Mouse (Mus musculus) frontal cortex, postnatal 36 days (tissue): ENCODE measurements around the gene Lrrc75a.
"Not testable (repeated sequence)": the region's sequence is repeated elsewhere in the genome, so short reads cannot be mapped to it uniquely, and the experiment has no call there.

ENCODE experiments used
- DNase-seq, 2 experiments: peaks; one replicate each; pipeline ENCODE4 v3.0.0; 2022; ENCODE audit warnings: low spot score in 2 of 2

Lrrc75a gene

DNA sequence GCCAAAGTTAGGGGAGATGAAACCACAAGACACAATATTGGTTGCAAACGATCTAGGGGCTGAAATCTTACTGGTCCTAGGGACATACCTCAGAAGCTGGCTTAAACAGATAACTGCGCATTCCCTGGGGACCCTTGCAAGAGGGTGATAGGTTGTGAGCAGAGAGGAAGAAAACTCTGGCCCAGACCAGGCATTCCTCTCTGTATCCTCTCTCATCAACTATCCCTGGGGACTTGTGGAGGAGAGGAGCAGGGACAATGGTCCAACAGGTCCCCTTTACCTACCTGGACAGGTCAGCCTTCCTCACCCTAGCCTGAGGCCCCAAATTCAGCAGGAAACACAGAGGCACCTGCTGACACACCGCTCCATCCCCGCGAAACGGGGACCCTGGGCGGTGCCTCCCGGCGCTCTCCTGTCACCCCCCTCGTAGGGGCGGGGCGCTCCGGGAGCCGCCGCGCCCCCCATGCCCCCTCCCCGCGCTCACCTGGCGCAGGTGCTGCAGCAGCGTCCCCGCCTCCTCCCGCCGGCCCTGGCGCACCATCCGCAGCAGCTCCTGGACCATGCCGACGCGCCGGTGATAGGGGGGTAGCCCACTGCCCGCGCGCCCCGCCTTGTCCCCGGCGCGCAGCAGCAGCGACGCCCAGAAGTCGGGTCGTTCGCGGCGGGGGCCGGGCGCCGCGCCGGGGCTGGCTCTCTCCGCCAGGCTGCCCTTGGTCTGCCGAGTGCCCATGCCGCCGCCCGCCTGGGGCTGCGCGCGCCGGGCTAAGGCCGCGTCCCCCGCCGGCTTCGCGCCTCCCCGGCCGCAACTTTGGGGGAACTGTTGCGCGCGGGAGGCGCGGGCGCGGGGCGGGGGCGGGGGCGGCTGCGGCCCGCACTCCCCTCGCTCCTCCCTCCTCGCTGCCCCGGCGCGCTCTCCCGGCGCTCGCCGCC, at the start of gene Lrrc75a:
TSS of gene Lrrc75a (minus strand) at position 863 of the 930 bp plus-strand sequence.
- peak in 1 of 2 experiments; percentile 23 for DNase-seq

DNA sequence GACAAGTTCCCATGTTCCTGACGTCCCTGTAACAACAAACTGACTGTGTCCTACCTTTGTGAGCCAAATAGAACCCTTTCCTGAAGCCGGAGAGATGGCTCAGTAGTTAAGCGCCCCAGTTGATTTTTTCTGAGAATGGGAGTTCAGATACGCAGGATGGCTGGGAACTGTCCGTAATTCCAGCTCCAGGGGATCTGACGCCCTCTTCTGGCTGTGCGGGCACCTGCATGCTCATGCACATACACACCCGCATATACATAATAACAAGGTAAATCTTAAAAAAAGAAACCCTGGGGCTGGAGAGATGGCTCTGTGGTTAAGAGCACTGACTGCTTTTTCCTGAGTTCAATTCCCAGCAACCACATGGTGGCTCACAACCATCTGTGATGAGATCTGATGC, 46.8 kb upstream of the Lrrc75a start:
- no peak for DNase-seq

DNA sequence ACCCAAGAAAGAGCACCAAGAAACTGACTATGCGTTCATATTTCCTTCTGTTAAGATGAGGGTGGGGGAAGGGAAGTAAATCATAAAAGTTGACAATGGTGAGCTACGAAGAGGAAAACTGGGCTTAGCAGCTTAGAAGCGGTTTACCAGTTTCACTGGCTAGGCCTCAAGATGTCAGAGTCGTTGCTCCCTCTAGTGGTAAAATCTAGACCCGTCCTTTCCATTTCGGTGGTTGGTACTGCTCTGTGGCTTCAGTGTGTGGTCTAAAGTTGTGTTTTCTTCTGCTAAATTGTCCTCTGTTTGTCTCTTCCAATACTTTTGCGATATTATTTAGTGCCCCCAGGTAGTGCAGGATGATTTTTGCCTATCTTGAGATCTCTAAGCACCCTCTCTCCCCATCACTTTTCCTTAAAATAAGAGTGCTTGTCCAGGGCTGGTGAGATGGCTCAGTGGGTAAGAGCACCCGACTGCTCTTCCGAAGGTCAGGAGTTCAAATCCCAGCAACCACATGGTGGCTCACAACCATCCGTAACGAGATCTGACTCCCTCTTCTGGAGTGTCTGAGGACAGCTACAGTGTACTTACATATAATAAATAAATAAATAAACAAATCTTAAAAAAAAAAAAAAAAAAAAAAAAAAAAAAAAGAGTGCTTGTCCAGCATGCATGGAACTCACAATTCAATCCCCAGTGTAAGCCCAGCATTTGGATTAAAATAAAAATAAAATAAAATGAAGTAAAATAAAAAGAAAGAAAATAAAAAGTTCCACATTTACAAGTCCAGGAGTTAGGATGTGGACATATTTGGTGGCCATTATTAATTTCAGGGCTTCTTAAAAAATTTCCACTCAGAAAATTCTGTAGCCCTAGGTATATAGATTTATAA, 45.2 kb upstream of the Lrrc75a start:
- peak in 1 of 2 experiments; percentile 52 for DNase-seq

DNA sequence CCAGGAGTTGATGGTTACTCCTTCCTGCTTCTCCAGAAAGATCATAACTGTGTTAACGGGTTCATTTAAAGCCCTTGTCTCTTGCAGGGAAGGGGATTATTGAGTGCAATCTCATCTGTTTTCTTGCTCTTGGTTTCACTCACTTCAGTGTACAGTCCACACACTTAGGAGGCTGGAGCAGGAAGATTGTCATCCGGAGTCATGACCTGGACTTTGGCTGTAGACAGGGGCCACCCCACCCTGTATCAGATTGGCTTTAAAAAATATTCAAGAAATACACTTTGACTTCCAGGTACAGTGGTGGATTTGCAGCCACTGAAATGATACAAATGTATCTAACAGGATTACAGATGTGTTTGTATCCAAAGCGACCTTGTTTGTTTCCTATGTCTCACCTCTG, 43.3 kb upstream of the Lrrc75a start:
- DNase-seq = no peak

DNA sequence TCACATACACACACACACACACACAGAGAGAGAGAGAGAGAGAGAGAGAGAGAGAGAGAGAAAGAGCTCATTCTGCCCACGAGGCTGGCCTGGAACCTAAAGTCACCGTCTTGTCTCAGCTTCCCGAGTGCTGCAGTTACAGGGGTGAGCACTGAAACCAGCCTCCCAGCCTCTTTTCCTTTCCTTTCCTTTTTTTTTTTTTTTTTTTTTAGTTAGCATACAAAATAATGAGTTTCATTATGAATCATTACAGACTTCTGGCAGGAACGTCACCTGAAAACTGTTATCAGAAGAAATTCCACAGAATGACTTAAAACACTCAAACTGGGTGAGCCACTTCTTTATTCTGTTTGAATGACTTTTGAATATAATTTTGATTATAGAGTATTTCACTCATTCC, 31.6 kb upstream of the Lrrc75a start:
- no peak for DNase-seq

DNA sequence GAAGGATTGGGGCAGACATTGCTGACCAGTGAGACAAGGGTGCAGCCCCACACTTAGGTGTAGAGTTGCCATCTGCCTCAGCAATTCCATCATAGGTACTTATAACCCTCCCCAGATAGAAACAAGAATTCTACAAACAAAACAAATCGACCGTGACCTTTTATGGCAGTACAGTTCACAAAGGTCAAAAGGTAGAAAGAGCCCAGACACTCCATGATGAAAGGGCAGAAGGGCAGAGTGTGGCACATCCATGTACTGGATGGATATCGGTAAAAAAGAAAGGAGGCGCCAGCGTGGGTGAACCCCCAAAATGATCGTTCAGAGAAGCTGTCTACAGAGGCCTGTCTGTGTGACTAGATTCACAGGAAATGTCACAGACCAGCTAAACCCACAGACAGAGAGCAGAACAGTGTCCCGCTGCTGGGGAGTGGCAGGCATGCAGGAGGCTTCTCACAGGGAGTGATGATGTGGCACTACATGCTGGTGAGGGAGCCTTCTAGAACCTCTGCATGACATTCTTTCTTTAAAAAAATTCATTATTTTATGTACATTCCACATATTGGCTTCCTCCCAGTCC, 30.5 kb upstream of the Lrrc75a start:
- no peak for DNase-seq

DNA sequence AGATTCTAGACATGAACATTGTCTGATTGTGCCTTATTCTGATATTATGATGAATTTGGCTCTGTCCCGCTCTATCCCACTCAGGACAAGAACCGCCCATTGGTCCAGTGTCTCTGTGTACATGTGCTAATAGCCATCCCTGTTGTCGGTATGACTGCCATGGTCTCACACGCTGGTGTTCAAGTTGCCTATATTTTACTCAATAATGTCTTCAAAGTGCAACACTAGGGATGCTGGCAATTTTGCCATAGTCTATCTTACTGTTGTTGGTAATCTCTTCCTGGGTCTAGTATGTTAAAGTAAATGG, 27.9 kb upstream of the Lrrc75a start:
- DNase-seq = no peak

DNA sequence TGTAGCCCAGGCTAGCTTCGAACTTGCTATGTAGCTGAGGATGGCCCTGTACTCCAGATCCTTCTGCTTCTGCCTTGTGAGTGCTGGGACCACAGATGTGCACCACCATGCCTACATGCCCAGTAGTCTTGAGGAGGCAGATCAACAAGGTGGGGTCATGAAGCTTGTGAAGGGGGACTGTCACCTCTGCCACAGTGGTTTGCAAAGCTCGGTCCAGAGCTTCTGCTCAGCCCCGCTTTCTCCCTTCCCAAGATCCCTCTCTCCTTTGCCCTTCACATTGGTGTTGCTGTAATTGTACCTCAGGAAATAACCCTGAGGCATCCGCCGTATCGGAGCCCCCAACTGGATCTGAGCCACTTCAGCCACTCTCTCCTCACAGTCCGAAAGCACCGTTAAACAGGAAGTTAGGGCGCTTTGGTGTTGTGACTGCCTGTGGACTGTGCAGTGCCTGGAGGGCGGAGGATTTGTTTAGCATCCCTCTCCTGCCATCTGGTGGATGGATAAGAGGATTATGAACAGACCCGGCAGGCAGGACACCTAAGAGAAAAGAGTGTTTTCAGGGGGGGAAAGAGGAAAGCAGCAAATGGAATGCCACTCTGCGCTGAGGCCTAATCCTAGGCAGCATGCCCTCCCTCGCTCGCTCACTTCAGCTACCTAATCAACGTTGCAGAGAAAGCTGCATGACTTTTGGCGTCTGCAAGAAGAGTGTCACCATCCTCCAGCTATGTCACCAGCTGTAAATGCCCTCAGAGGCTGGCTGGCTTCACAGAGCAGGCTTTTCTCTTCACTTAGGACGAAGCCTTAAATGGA, 27.4 kb upstream of the Lrrc75a start:
- DNase-seq = peak; percentile 54 to 81

DNA sequence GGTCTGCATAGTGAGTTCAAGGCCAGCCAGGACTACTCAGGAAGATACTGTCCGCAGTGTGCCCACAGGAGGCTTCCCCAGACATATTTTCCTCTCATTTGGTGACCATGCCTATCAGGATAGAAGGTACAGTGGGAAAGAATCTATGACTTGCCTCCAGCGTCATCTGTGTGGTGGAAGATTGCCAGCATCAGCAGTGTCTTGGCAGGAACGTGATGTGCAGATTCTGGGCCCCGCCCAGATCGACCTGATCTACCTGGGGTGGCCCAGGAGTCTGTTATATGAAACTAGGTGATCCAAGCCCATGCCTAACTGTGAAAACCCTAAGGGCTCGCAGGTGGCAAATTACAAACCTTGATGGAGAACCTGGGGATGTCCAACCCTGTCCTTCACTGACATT, 21.7 kb upstream of the Lrrc75a start:
- no peak for DNase-seq

DNA sequence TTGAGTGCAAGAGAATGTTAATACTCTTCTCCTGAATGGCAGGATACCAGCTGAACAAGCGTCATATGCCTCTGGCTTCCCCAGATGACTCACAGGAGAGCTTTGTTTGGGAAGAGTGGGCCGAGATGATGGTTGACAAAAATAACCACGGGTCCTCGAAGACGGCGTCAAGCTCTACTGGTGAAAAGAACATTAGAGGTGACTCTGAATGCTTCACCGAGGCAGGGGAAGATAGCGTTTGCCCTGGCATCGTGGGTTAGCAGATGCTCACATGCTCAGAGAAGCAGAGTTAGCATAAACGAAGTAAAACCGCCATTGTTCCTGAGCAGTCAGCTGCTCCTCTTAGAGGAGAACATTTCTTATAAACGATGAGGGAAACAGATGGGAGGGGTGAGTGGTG, 21.1 kb upstream of the Lrrc75a start:
- DNase-seq = peak; percentile 74 to 82

DNA sequence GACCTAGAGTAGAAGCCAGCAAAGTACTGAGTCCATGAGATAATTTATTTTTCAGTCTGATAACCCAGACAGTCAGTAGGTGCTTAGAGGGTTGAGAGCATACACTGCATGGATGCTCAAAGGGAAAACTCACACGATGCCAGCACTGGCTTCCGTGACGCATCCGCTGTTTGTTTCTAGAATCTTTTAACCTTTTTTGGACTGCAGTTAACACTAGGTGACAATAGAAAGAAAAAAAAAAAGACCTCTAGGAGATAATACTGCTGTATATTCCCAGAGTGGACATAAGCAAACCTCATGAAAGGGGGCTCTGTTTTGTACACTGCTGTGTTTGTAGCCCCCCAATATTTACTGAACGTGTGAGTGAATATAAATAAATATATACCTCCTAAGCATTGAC, 20.7 kb upstream of the Lrrc75a start:
- no peak for DNase-seq

DNA sequence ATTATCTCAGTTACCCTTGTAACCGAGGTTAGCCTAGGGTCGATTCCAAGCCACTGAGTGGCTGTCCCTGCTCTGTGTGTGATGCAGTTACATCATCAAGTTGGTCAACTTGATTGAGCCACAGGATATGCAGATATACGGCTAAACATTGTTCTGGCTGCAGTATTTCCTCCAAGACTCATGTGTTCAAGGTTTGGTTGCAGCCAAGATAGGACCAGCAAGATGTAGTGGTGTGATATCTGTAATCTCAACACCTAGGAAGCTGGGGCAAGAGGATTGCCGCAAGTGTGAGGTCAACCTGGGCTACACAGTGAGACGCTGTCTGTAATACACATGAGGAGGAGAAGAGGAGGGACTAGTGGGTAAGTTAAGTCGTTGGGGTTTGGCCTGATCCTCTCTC, 15.9 kb upstream of the Lrrc75a start:
- no peak for DNase-seq

DNA sequence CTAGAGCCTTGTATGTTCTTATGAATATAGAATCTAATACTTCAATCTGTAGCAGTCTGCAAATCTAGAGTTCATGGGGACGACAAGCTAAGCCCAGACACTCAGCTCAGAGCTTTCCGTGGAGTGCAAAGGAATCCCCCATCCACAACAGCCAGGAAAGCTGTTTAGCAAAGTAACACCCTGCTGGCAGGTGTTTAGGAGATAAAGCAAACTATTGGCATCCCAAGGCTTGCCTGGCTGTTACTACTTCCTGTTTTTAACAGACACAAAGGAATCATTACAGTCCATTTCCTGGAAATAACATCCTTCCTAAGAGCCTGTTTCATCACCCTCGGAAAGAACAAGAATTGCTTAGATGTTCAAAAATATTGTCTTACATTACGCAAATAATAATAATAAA, 12.6 kb upstream of the Lrrc75a start:
- no peak for DNase-seq

DNA sequence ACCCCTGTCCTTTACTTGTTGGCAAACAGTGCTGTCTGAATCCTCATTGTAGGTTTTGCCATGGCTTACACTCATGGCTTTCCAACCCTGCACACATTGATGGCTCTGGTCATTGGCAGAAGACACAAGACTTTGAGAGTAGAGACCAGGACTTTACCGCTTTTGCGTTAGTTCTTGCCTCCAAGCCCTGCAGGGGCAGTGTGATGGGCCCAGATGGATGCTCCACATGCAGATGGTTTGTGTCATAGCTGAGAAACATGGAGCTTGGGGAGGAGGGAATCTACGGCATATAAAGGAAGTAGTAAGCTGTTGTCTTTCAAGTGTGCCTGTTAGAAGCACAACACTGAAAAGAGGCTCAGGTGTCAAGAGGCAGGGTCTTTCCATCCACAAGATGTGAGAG, 3.8 kb upstream of the Lrrc75a start:
- DNase-seq = no peak

DNA sequence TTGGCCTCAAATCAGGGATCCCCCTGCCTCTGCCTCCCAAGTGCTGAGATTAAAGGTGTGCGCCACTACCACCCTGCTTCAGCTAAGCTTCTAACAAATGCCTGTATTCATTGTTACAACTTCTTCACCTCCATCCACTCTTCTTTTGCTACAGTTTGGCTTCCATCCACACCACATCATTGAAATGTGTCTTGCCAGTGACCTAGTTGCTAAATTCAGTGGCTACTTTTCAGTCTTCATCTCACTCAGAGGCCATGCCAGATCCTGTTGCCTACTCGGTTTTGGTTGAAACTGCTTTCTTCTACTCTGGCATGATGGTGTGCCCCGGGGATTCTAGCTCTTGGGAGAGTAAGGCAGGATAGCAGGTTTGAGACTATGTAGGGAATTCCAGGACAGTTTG, 3.2 kb upstream of the Lrrc75a start:
- DNase-seq = no peak

DNA sequence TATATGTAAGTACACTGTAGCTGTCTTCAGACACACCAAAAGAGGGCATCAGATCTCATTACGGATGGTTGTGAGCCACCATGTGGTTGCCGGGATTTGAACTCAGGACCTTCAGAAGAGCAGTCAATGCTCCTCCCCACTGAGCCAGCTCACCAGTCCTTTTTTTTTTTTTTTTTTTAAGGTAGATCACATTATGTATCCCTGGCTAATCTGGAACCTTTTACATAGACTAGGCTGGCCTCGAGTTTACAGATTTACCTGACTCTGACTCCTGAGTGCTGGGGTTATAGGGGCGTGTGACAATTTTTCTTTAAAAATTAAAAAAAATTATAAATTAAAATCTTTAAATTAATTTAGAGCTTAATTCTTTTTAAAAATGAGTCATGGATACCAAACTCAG, 1.5 kb upstream of the Lrrc75a start:
- DNase-seq = not testable (repeated sequence)

DNA sequence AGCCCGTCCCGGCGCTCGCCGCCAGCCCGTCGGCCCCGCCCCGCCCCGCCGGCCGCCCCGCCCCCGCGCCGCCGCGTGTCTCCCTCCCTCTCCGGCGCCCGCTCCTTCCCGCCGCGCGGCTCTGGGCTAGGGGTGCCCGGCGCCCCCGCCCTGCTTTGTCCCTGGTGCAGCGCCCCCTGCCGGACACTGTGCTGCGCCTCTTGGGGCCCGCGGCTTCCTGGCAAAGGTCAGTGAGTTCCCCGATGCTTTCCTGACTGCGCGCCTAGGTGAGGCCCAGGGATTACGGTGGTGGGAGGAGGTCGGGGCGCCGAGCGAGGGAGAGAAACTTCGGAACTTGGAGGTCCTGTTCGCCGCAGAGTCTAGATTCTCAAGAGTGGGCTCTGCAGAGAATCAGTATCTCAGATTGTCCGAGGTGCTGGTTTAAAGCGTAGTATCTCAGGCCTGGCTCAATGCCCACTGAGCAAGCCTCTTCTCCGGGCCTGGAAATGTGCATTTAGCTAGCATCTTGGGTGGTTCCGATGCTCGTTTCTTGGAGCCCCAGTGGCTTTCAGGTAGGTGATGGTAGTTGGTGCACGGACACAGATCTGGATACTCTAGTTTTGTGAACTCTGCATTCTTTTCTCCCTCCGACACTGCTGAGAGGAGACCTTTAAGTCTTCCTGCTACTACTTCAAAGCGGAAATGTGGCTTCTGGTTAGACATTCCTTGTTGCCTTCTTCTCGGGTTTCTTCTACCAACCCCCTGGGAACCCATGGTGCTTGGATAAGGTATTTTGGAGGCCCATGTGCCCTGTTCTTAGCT, 468 bp upstream of the Lrrc75a start, which contains the start of gene Mmgt2:
TSS of gene Mmgt2 (plus strand) at position 74 of the 801 bp plus-strand sequence.
- peak; percentile 86 to 87 for DNase-seq

DNA sequence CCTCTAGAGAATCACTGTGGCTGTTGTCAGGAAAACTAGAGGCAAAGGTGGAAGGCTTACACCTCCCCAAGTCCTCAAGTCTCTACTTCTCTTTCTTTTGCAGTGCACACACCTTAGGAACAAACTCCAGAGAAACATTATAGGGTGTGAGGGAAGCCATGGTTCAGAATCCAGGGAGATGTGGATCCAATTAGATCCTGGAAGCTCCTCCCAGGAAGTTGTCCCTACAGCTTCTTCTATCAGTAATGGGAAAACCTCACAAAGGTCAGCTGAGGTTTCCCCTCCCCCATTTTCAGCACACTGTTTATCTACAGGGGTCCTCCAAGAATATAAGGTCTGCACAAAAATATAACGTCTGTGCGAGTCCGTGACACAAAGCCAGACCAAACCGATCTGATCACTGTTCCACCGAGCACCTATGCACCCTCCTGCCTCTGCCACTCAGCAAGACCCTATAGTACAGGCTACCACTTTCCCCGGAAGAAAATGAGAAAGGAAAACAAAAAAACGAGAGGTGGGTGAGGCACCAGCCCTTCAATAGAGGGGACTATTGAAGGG, 1.3 kb downstream of the Lrrc75a start:
- peak in 1 of 2 experiments; percentile 9 for DNase-seq

DNA sequence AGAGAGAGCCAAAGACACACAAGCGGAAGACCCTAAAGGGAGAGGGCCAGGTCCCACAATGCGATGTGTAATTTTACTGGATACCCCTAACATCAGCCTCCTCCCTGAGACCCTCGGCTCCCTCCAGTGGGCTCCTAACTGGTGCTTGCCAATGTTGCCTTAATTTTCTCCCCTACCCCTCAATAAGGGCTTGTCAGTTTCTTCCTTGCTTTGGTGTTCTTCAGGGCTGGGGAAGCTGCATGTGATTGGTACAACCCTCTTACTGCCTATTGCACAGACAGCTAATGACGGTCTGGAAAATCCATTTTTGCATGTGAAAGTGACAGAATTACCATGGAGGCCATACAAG, 1.9 kb downstream of the Lrrc75a start:
- no peak for DNase-seq

DNA sequence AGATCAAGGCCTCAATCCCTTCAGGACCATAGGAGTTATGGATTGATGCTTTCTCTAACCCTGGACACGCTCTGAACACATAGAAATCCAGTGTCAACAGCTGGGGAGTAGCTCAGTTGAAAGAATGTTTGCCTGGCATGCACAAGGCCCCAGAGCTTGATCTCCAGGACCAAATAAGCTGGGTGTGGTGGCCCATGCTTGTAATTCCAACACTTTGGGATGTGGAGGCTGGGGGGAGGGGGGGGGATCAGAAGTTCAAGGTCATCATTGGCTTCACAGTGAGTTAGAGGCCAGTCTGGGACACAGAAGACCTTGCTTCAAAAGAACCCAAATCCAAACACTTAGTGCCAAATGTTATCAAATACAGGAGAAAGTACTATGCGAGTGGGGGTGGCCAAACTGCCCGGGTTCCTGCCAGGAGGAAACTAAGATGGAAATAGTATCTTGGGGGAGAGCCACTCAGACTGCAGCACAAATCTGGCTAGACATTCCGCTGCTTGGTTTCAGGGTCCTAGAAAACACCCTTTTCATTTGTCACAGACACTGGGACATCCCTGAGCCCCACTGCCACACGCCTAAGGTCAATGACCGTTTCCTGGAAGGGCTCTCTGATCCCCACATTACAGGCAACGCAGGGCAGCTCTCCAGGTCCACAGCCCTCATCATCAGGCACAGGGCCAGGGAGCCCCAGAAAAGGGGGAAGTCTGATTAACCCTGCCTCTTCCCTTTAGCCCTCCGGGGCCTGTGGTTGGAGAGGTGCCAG, 2.4 kb downstream of the Lrrc75a start:
- peak; percentile 61 to 79 for DNase-seq
